Mouse (Mus musculus) liver, embryonic 16.5 days (tissue): ENCODE results near the gene Taf3. TPM values are rescaled to one million over a fixed set of nuclear protein-coding genes. Genes with fewer than 3 reads are reported as not detected.

Source experiments
- ATAC-seq: fragments of 200-750 bp; cut with Nextera tagmentation; 2 replicates; pipeline ENCODE4 v1.8.0; 2017; ENCODE audit warnings: low read depth, mild to moderate bottlenecking, moderate number of reproducible peaks, moderate library complexity
- H3K27ac ChIP-seq: fragments of 300-500 bp; sonication (generic); 2 replicates; pipeline ENCODE4 v1.5.1; 2014; ENCODE audit warnings: mild to moderate bottlenecking, low read length
- H3K27me3 ChIP-seq: fragments of 300-500 bp; sonication (generic); 2 replicates; pipeline ENCODE4 v1.6.1; 2014; ENCODE audit warnings: low read depth, low read length, mixed read lengths; ENCODE audit not compliant: control insufficient read depth, insufficient read depth
- H3K36me3 ChIP-seq: fragments of 300-500 bp; sonication (generic); 2 replicates; pipeline ENCODE4 v1.6.1; 2014; ENCODE audit warnings: mild to moderate bottlenecking; ENCODE audit not compliant: control insufficient read depth, insufficient read depth
- H3K4me1 ChIP-seq: fragments of 300-500 bp; sonication (generic); 2 replicates; pipeline ENCODE4 v1.6.1; 2014; ENCODE audit warnings: low read depth, low read length, mixed read lengths; ENCODE audit not compliant: control insufficient read depth
- H3K4me2 ChIP-seq: fragments of 300-500 bp; sonication (generic); 2 replicates; pipeline ENCODE4 v1.6.1; 2014; ENCODE audit warnings: low read depth, low read length, mixed read lengths
- H3K4me3 ChIP-seq: fragments of 300-500 bp; sonication (generic); 2 replicates; pipeline ENCODE4 v1.5.1; 2014; ENCODE audit warnings: low read depth, mild to moderate bottlenecking, low read length
- H3K9ac ChIP-seq: fragments of 300-500 bp; sonication (generic); 2 replicates; pipeline ENCODE4 v1.6.1; 2014; ENCODE audit warnings: low read depth, low read length
- H3K9me3 ChIP-seq: fragments of 300-500 bp; sonication (generic); replicated peaks from 2 replicates; pipeline ENCODE4 v1.6.1; 2016; ENCODE audit warnings: low read length; ENCODE audit not compliant: control insufficient read depth
- WGBS: fragments of 180-500 bp; shearing (Covaris S2); extraction: QIAGEN DNeasy Blood & Tissue Kit; methylation state at CpG from one replicate; pipeline ENCODE4 v1.1.7; 2014; ENCODE audit not compliant: insufficient replicate concordance; 5-methylcytosine and 5-hydroxymethylcytosine counted together
- polyA plus RNA-seq: library from polyadenylated mRNA; unstranded; fragments of >200 nt; fragmentation: Nextera tagmentation; extraction: Ambion mirVana; gene quantifications from 2 replicates; pipeline ENCODE4 v1.2.1, GENCODE M21; 2015

Taf3 gene
- polyA plus RNA-seq, 1 experiment from 2014 or later, result 5.7 TPM

- Histone ChIP-seq H3K4me2 (peak overlapping the region; percentile 81), H3K27me3 (peaks cover 100% of the 10 kb centered on the region), H3K4me3 (peak overlapping the region; percentile 62), H3K36me3 (no peaks in the 10 kb centered on the region), H3K4me1 (no peaks in the 10 kb centered on the region; the same call in none of the 2 replicates), H3K9ac (no peak overlapping the region), H3K27ac (0 out of 2 replicates have a peak overlapping the region, but pooled peaks have one; percentile 10), H3K9me3 (no peaks in the 10 kb centered on the region)
- peak; percentile 93 for ATAC-seq
- WGBS, result under 1% methylated on average over 21 of the region's 21 CpGs
Measured at GRCm38 (mm10) chr2:9879493-9879892, 168.9 kb downstream of the Taf3 start.

- H3K9ac ChIP-seq, result no peak overlapping the region
- H3K4me3 ChIP-seq, result peak overlapping the region; percentile 62
- H3K27ac ChIP-seq, result 0 out of 2 replicates have a peak overlapping the region, but pooled peaks have one; percentile 10
- no peak; the same call in none of the 2 replicates for ATAC-seq
- peak overlapping the region; percentile 81 for H3K4me2 ChIP-seq
- no peaks in the 10 kb centered on the region for H3K36me3 ChIP-seq
- H3K9me3 ChIP-seq, result no peaks in the 10 kb centered on the region
- peaks cover 100% of the 10 kb centered on the region for H3K27me3 ChIP-seq
- WGBS, result under 1% methylated on average over 22 of the region's 22 CpGs
- no peaks in the 10 kb centered on the region; the same call in none of the 2 replicates for H3K4me1 ChIP-seq
Measured at GRCm38 (mm10) chr2:9879092-9879491, 169.3 kb downstream of the Taf3 start.

DNA sequence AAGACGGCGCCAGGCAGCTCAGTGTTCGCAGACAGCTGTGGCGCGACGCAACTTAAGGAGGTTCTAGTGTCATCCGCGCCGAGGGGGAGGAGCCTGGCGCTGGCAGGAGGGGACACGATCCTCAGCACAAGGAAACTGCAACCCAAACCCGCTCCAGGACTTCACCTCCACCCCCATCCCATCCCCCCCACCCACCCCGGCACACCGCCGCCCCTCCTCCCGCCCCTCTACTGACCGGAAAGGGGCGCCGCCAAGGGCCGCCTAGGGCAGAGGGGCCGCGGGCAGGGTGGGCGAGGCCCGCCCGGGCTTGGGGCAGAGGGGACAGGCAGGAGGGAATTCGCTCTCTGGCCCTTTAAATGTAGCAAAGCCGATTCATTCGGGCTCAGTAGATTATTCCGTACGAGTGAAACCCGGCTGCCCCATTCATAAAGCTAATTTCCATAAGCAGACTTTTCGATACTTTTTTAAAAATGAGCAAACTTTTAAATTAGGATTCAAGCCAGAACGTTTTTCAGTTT lies 169.8 kb downstream of the Taf3 start:
- 0 out of 2 replicates have a peak, but pooled peaks have one; percentile 9 for ATAC-seq
- Histone ChIP-seq H3K4me3 (peak overlapping the region; percentile 62), H3K9ac (0 out of 2 replicates have a peak overlapping the region, but pooled peaks have one; percentile 28), H3K36me3 (no peaks in the 10 kb centered on the region), H3K9me3 (no peaks in the 10 kb centered on the region), H3K27me3 (peaks cover 100% of the 10 kb centered on the region), H3K27ac (peak overlapping the region; percentile 57; the same call in 1 of the 2 replicates), H3K4me1 (no peaks in the 10 kb centered on the region; the same call in none of the 2 replicates), H3K4me2 (peak overlapping the region; percentile 81)
- WGBS, result under 1% methylated on average over 28 of the region's 33 CpGs

DNA sequence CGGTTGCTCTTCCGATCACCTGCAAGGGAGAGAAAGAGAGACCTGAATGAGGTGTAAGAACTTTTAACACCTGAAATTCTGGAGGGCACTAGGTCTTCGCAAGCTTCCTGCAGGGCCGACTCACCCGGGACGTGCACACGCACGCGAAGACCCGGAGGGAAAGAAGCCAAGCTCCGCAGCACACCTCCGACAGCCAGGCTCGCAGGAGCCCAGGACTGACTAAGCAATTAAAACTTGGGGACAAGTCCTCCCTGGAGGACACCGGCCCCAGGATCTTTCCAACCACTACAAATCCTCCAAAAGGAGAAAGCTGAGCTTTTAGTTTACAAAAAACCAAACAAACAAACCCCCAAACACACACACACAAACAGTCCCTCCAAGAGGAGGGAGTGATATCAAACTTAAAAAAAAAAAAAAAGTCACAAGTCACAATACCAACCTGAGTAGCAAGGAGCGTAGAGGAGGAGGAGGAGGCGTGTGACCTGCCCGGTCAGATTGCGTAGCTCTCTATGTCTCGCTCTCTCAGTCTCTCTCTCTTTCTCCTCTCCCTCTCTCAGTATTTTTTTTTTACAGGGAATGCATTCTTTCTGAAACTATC lies 170.3 kb downstream of the Taf3 start:
- 2% methylated on average over 19 of the region's 19 CpGs for WGBS
- peaks cover 94% of the 10 kb centered on the region for H3K27me3 ChIP-seq
- no peak overlapping the region for H3K9ac ChIP-seq
- H3K9me3 ChIP-seq, result no peaks in the 10 kb centered on the region
- peak overlapping the region; percentile 62 for H3K4me3 ChIP-seq
- no peak for ATAC-seq
- no peaks in the 10 kb centered on the region; the same call in none of the 2 replicates for H3K4me1 ChIP-seq
- H3K4me2 ChIP-seq, result peak overlapping the region; percentile 81
- H3K36me3 ChIP-seq, result no peaks in the 10 kb centered on the region
- no peak overlapping the region for H3K27ac ChIP-seq

DNA sequence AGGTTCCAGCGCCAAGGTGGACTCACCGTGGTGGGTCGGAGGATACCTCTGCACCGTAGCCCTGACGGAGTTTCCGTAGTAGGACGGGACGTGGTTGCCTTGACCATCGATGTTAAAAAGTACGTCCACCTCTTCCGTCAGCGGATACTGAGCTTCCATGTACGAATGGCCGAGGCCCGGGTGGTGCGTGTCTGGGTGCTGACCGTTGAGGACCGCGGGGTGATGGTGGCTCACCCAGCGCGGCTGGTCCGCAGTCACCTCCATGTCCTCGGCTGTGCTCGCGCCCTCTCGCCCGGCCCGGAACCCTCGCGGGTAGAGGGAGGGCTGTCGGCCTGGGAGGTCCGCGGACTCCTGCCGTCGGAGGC lies 171.1 kb downstream of the Taf3 start:
- Histone ChIP-seq H3K4me1 (no peaks in the 10 kb centered on the region; the same call in none of the 2 replicates), H3K36me3 (no peaks in the 10 kb centered on the region), H3K9me3 (no peaks in the 10 kb centered on the region), H3K9ac (peak overlapping the region; percentile 9; the same call in 1 of the 2 replicates), H3K27me3 (peaks cover 90% of the 10 kb centered on the region), H3K27ac (no peak overlapping the region), H3K4me3 (peak overlapping the region; percentile 62), H3K4me2 (peak overlapping the region; percentile 81)
- no peak for ATAC-seq
- under 1% methylated on average over 35 of the region's 35 CpGs for WGBS

- WGBS, result 4% methylated on average over 31 of the region's 31 CpGs
- Histone ChIP-seq H3K27me3 (peaks cover 88% of the 10 kb centered on the region), H3K9ac (peak overlapping the region; percentile 9; the same call in 1 of the 2 replicates), H3K4me3 (peak overlapping the region; percentile 62), H3K27ac (no peak overlapping the region), H3K36me3 (no peaks in the 10 kb centered on the region), H3K4me1 (no peaks in the 10 kb centered on the region; the same call in none of the 2 replicates), H3K4me2 (peak overlapping the region; percentile 81), H3K9me3 (no peaks in the 10 kb centered on the region)
- ATAC-seq, result no peak
Measured at GRCm38 (mm10) chr2:9876621-9877325, 171.6 kb downstream of the Taf3 start.

DNA sequence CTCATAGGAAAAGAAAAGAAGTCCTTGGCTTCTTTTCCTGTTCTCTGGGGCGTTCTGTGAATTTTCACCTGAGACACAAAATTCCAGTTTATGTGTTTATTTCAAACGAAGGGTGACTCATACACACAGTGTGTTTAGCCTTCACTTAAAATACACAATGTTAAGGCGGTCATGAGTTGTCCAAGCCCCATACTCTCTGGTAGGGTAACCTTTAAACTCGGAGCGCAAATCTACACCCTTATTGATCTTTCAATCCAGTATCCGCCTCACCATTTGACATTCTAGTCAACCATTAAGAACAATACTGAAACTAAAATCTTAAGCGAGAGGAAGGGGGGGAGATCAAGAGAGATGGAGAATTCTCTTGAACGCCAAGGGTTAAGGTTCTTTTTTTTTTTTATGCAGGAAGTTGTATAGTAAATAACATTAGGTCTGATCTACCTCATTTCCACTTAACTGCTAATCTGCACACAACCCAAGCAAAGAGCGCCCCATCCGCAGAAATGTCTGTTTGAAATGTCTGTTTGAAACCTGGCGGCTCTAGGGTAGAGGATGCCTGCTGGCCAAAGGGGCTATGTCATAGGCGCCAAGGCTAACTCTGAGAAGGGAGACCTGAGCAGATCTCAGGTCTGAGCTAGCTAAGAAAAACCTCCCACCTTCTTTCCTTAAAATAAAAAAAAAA lies 172.6 kb downstream of the Taf3 start:
- no peak overlapping the region for H3K4me3 ChIP-seq
- no peaks in the 10 kb centered on the region; the same call in none of the 2 replicates for H3K4me1 ChIP-seq
- peak overlapping the region; percentile 81 for H3K4me2 ChIP-seq
- no peaks in the 10 kb centered on the region for H3K36me3 ChIP-seq
- 42% methylated on average over 12 of the region's 12 CpGs for WGBS
- peaks cover 79% of the 10 kb centered on the region for H3K27me3 ChIP-seq
- no peak overlapping the region for H3K9ac ChIP-seq
- H3K9me3 ChIP-seq, result no peaks in the 10 kb centered on the region
- no peak for ATAC-seq
- no peak overlapping the region for H3K27ac ChIP-seq

DNA sequence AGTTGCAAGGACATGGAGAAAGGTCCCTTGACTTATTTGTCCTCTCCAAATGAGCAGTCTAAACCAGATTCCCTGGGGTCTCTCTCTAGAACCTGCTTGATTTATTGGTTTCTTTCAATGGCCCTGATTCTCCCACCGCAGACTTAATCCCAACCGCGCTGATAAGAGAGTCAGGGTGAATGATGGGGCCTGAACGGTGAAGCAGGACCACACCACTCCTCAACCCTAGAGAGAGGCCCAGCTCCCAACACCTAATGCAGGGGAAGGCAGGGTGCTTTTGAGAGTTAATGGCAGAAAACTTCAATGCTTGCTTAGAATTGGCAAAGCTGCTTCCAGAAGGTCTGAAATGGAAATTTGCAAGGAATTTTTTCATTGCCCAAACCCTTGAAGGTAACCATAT lies 173.2 kb downstream of the Taf3 start:
- Histone ChIP-seq H3K4me3 (no peak overlapping the region), H3K27ac (no peak overlapping the region), H3K9me3 (no peaks in the 10 kb centered on the region), H3K4me1 (no peaks in the 10 kb centered on the region; the same call in none of the 2 replicates), H3K4me2 (no peak overlapping the region), H3K9ac (no peak overlapping the region), H3K27me3 (peaks cover 73% of the 10 kb centered on the region), H3K36me3 (no peaks in the 10 kb centered on the region)
- no peak for ATAC-seq
- WGBS, result 39% methylated on average over 4 of the region's 4 CpGs
